Mouse (Mus musculus): ENCODE results near the gene Eid2.
"Not testable (repeated sequence)": the region's sequence is repeated elsewhere in the genome, so short reads cannot be mapped to it uniquely, and the experiment has no call there.

Eid2 gene

GRCm38 (mm10) chr7:28267129-28268041, at the start of gene Eid2:
Eid2 (plus strand) TSS chr7:28267881.
- DNase-seq (ENCODE audit: extremely low read depth, insufficient read length, low spot score): no peak

- DNase-seq (ENCODE audit: extremely low read depth, insufficient read length, low spot score): not testable (repeated sequence)
Measured at GRCm38 (mm10) chr7:28218951-28219740, 48.5 kb upstream of the Eid2 start.

- not testable (repeated sequence) for DNase-seq (ENCODE audit: extremely low read depth, insufficient read length, low spot score)
Measured at GRCm38 (mm10) chr7:28226836-28227235, 40.8 kb upstream of the Eid2 start.

GRCm38 (mm10) chr7:28227421-28227820, 40.3 kb upstream of the Eid2 start:
- DNase-seq (ENCODE audit: extremely low read depth, insufficient read length, low spot score): not testable (repeated sequence)

GRCm38 (mm10) chr7:28243943-28244342, 23.7 kb upstream of the Eid2 start:
- not testable (repeated sequence) for DNase-seq (ENCODE audit: extremely low read depth, insufficient read length, low spot score)

- no peak for DNase-seq (ENCODE audit: extremely low read depth, insufficient read length, low spot score)
Measured at GRCm38 (mm10) chr7:28248957-28249356, 18.7 kb upstream of the Eid2 start.

GRCm38 (mm10) chr7:28251976-28252375, 15.7 kb upstream of the Eid2 start:
- no peak for DNase-seq (ENCODE audit: extremely low read depth, insufficient read length, low spot score)

GRCm38 (mm10) chr7:28254591-28254990, 13.1 kb upstream of the Eid2 start:
- no peak for DNase-seq (ENCODE audit: extremely low read depth, insufficient read length, low spot score)

GRCm38 (mm10) chr7:28255476-28255875, 12.2 kb upstream of the Eid2 start:
- DNase-seq (ENCODE audit: extremely low read depth, insufficient read length, low spot score): no peak

- DNase-seq (ENCODE audit: extremely low read depth, insufficient read length, low spot score): no peak
Measured at GRCm38 (mm10) chr7:28262861-28263260, 4.8 kb upstream of the Eid2 start.

- DNase-seq (ENCODE audit: extremely low read depth, insufficient read length, low spot score): peak; percentile 26
Measured at GRCm38 (mm10) chr7:28263786-28264185, 3.9 kb upstream of the Eid2 start.

GRCm38 (mm10) chr7:28265391-28265790, 2.3 kb upstream of the Eid2 start:
- peak; percentile 53 for DNase-seq (ENCODE audit: extremely low read depth, insufficient read length, low spot score)

- no peak for DNase-seq (ENCODE audit: extremely low read depth, insufficient read length, low spot score)
Measured at GRCm38 (mm10) chr7:28268042-28268531, 406 bp downstream of the Eid2 start.

- no peak for DNase-seq (ENCODE audit: extremely low read depth, insufficient read length, low spot score)
Measured at GRCm38 (mm10) chr7:28268576-28268975, 895 bp downstream of the Eid2 start.

- no peak for DNase-seq (ENCODE audit: extremely low read depth, insufficient read length, low spot score)
Measured at GRCm38 (mm10) chr7:28269355-28269754, 1.7 kb downstream of the Eid2 start.

- no peak for DNase-seq (ENCODE audit: extremely low read depth, insufficient read length, low spot score)
Measured at GRCm38 (mm10) chr7:28271761-28272160, 4.1 kb downstream of the Eid2 start.

GRCm38 (mm10) chr7:28277237-28277614, 9.5 kb downstream of the Eid2 start:
- no peak for DNase-seq (ENCODE audit: extremely low read depth, insufficient read length, low spot score)

- DNase-seq (ENCODE audit: extremely low read depth, insufficient read length, low spot score): peak; percentile 78
Measured at GRCm38 (mm10) chr7:28277615-28278278, 10.1 kb downstream of the Eid2 start, which contains the start of gene Eid2b. Eid2b (plus strand) TSS chr7:28277739.

- DNase-seq (ENCODE audit: extremely low read depth, insufficient read length, low spot score): no peak
Measured at GRCm38 (mm10) chr7:28278279-28278652, 10.6 kb downstream of the Eid2 start.

GRCm38 (mm10) chr7:28280630-28281029, 12.9 kb downstream of the Eid2 start:
- no peak for DNase-seq (ENCODE audit: extremely low read depth, insufficient read length, low spot score)

GRCm38 (mm10) chr7:28290165-28290564, 22.5 kb downstream of the Eid2 start:
- DNase-seq (ENCODE audit: extremely low read depth, insufficient read length, low spot score): no peak

All from 3134 (cell line).